8 mouse cellular contexts compared by ENCODE assay signal in the genomic region with DNA sequence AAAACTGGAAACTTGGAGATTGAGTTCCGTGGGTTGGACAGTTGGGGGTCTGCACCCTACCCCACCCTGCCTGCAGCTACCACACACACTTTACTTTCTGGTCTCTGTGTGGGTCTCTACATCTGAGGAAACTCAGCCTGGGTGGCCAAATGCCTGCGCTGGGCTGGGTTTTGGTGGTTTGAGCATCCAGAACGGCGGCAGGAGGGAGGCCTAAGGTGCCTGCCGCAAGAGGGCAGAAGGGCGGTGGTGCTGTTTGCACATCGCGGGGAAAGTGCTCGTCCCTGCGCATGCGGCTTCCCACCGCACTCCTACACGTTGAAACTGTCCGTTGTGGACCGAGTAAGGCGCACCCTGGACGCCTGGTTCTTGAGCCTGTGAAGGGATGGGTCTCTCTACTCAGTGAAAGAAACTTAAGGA. TPM values are rescaled to one million over a fixed set of nuclear protein-coding genes. Genes with fewer than 3 reads are reported as not detected.
DNase-seq lines count a peak whose midpoint lies in the region; ATAC-seq and TF ChIP-seq lines count a peak whose summit lies in the region.

No protein-coding gene starts in this region.

- no peak for TF ChIP-seq EP300 in stomach, postnatal 0 days (optimal IDR thresholded peaks at IDR 0.05)

- H3K4me1 ChIP-seq in forebrain, embryonic 11.5 days (replicated peaks; ENCODE audit: control insufficient read depth, insufficient read depth, low read length) = peaks cover 5% of the 10 kb centered on the region; the same call in 1 of the 2 replicates
- H3K4me1 ChIP-seq in heart, embryonic 15.5 days (replicated peaks) = peaks cover 29% of the 10 kb centered on the region
- H3K4me1 ChIP-seq in liver, embryonic 12.5 days = peaks cover 11% of the 10 kb centered on the region
- H3K4me1 ChIP-seq in neural tube, embryonic 13.5 days (replicated peaks) = peaks cover 26% of the 10 kb centered on the region
- no peaks in the 10 kb centered on the region for H3K4me1 ChIP-seq in stomach, postnatal 0 days (replicated peaks; ENCODE audit: control insufficient read depth, insufficient read depth)

- peak overlapping the region; percentile 46 for H3K9ac ChIP-seq in forebrain, embryonic 11.5 days (ENCODE audit: low read length)
- peak overlapping the region; percentile 41 for H3K9ac ChIP-seq in heart, embryonic 15.5 days
- no peak overlapping the region for H3K9ac ChIP-seq in liver, embryonic 12.5 days
- peak overlapping the region; percentile 66 for H3K9ac ChIP-seq in neural tube, embryonic 13.5 days
- H3K9ac ChIP-seq in stomach, postnatal 0 days (ENCODE audit: low read length) = peak overlapping the region; percentile 59

- peak; percentile 88 for DNase-seq in brain, embryonic 14.5 days (ENCODE audit: low read depth)
- peak; percentile 89 for DNase-seq in forebrain, embryonic 11.5 days (ENCODE audit: low spot score)
- peak; percentile 92 for DNase-seq in kidney, postnatal 25 days
- DNase-seq in stomach, postnatal 0 days (ENCODE audit: low spot score) = peak; percentile 89

- no peaks in the 10 kb centered on the region for H3K27me3 ChIP-seq in C2C12 (ENCODE audit: control insufficient read depth, insufficient read depth, insufficient read length)
- no peaks in the 10 kb centered on the region; the same call in 1 of the 2 replicates for H3K27me3 ChIP-seq in forebrain, embryonic 11.5 days (ENCODE audit: control insufficient read depth, insufficient read depth, low read length)
- H3K27me3 ChIP-seq in heart, embryonic 15.5 days = no peaks in the 10 kb centered on the region
- peaks cover 84% of the 10 kb centered on the region for H3K27me3 ChIP-seq in liver, embryonic 12.5 days (replicated peaks)
- no peaks in the 10 kb centered on the region for H3K27me3 ChIP-seq in neural tube, embryonic 13.5 days
- H3K27me3 ChIP-seq in stomach, postnatal 0 days (ENCODE audit: control insufficient read depth, insufficient read depth, low read length) = no peaks in the 10 kb centered on the region

- no peak overlapping the region for H3K4me3 ChIP-seq in C2C12 (ENCODE audit: insufficient read depth, poor library complexity, severe bottlenecking)
- peak overlapping the region; percentile 38 for H3K4me3 ChIP-seq in forebrain, embryonic 11.5 days (ENCODE audit: low read depth, low read length)
- H3K4me3 ChIP-seq in heart, embryonic 15.5 days = peak overlapping the region; percentile 53
- H3K4me3 ChIP-seq in liver, embryonic 12.5 days = peak overlapping the region; percentile 21
- H3K4me3 ChIP-seq in neural tube, embryonic 13.5 days = peak overlapping the region; percentile 38
- H3K4me3 ChIP-seq in stomach, postnatal 0 days (ENCODE audit: low read depth, low read length) = peak overlapping the region; percentile 32

- H3K27ac ChIP-seq in forebrain, embryonic 11.5 days (ENCODE audit: low read depth, low read length) = no peak overlapping the region
- H3K27ac ChIP-seq in heart, embryonic 15.5 days = peak overlapping the region; percentile 61
- H3K27ac ChIP-seq in liver, embryonic 12.5 days = no peak overlapping the region
- peak overlapping the region; percentile 67; the same call in 1 of the 2 replicates for H3K27ac ChIP-seq in neural tube, embryonic 13.5 days (replicated peaks)
- peak overlapping the region; percentile 78 for H3K27ac ChIP-seq in stomach, postnatal 0 days (replicated peaks)

- H3ac ChIP-seq in C2C12 (ENCODE audit: control insufficient read depth, insufficient read length, low read depth) = peak overlapping the region; percentile 12

- H3K9me3 ChIP-seq in forebrain, embryonic 11.5 days (ENCODE audit: control insufficient read depth, low read length) = no peaks in the 10 kb centered on the region
- no peaks in the 10 kb centered on the region for H3K9me3 ChIP-seq in heart, embryonic 15.5 days (replicated peaks)
- no peaks in the 10 kb centered on the region for H3K9me3 ChIP-seq in liver, embryonic 12.5 days (replicated peaks)
- H3K9me3 ChIP-seq in neural tube, embryonic 13.5 days = no peaks in the 10 kb centered on the region
- no peaks in the 10 kb centered on the region for H3K9me3 ChIP-seq in stomach, postnatal 0 days (ENCODE audit: control insufficient read depth, low read length)

- H3K4me2 ChIP-seq in forebrain, embryonic 11.5 days (ENCODE audit: low read depth, low read length, severe bottlenecking) = peak overlapping the region; percentile 69
- peak overlapping the region; percentile 86 for H3K4me2 ChIP-seq in heart, embryonic 15.5 days
- H3K4me2 ChIP-seq in liver, embryonic 12.5 days = peak overlapping the region; percentile 51
- peak overlapping the region; percentile 67 for H3K4me2 ChIP-seq in neural tube, embryonic 13.5 days
- peak overlapping the region; percentile 63 for H3K4me2 ChIP-seq in stomach, postnatal 0 days (replicated peaks; ENCODE audit: low read depth)

- under 1% methylated on average over 17 of the region's 17 CpGs for WGBS in forebrain, embryonic 11.5 days
- under 1% methylated on average over 17 of the region's 17 CpGs for WGBS in heart, embryonic 15.5 days
- WGBS in liver, embryonic 12.5 days (ENCODE audit: insufficient replicate concordance) = 2% methylated on average over 17 of the region's 17 CpGs
- WGBS in neural tube, embryonic 13.5 days = under 1% methylated on average over 16 of the region's 17 CpGs
- under 1% methylated on average over 17 of the region's 17 CpGs for whole genome bisulfite sequencing in stomach, postnatal 0 days

- no peaks in the 10 kb centered on the region for H3K79me2 ChIP-seq in C2C12 (ENCODE audit: control insufficient read depth, insufficient read depth)

- peak; percentile 8; the same call in 1 of the 2 replicates for TF ChIP-seq POLR2A in brain, embryonic 14.5 days (IDR thresholded peaks at IDR 0.05; ENCODE audit: borderline replicate concordance, extremely low read depth, insufficient read depth, insufficient read length, poor library complexity, severe bottlenecking)

- no peaks in the 10 kb centered on the region for H3K36me3 ChIP-seq in C2C12 (ENCODE audit: control insufficient read depth, insufficient read depth)
- H3K36me3 ChIP-seq in forebrain, embryonic 11.5 days (ENCODE audit: control insufficient read depth, insufficient read depth, low read length) = no peaks in the 10 kb centered on the region
- no peaks in the 10 kb centered on the region for H3K36me3 ChIP-seq in heart, embryonic 15.5 days
- no peaks in the 10 kb centered on the region for H3K36me3 ChIP-seq in liver, embryonic 12.5 days
- H3K36me3 ChIP-seq in neural tube, embryonic 13.5 days = no peaks in the 10 kb centered on the region
- H3K36me3 ChIP-seq in stomach, postnatal 0 days (ENCODE audit: control insufficient read depth, insufficient read depth, low read length) = no peaks in the 10 kb centered on the region

- peak; percentile 93 for TF ChIP-seq CTCF in C2C12 (IDR thresholded peaks at IDR 0.05; ENCODE audit: control insufficient read depth, insufficient read depth, insufficient read length)
- TF ChIP-seq CTCF in brain, embryonic 14.5 days (IDR thresholded peaks at IDR 0.05; ENCODE audit: borderline replicate concordance, extremely low read depth, insufficient read depth, insufficient read length) = peak; percentile 78
- TF ChIP-seq CTCF in stomach, postnatal 0 days (IDR thresholded peaks at IDR 0.05; ENCODE audit: low read depth) = peak; percentile 97

- peak; percentile 61; the same call in 1 of the 2 replicates for ATAC-seq in forebrain, embryonic 11.5 days (replicated peaks; ENCODE audit: low FRiP score)
- ATAC-seq in heart, embryonic 15.5 days (replicated peaks; ENCODE audit: insufficient number of reproducible peaks, insufficient read depth, low FRiP score, low read depth) = peak; percentile 52
- ATAC-seq in liver, embryonic 12.5 days = no peak
- peak; percentile 87 for ATAC-seq in neural tube, embryonic 13.5 days (ENCODE audit: low read depth)
- ATAC-seq in stomach, postnatal 0 days (ENCODE audit: low FRiP score, low TSS enrichment) = peak; percentile 77

- H3K79me3 ChIP-seq in C2C12 (ENCODE audit: low read depth) = no peaks in the 10 kb centered on the region

TF ChIP-seq in C2C12, 6 proteins besides CTCF, POLR2A, EP300 and RAD21:
- TF ChIP-seq MYOD1 (IDR thresholded peaks at IDR 0.05; ENCODE audit: control insufficient read depth, insufficient read length, low read depth) = peak; percentile 15
- TF ChIP-seq MYOG (IDR thresholded peaks at IDR 0.05; ENCODE audit: control insufficient read depth, extremely low read depth, insufficient read length) = no peak
- peak; percentile 27 for TF ChIP-seq MAX (IDR thresholded peaks at IDR 0.05)
- no peak for TF ChIP-seq FOSL1 (IDR thresholded peaks at IDR 0.05; ENCODE audit: insufficient read depth, low read length, poor library complexity, severe bottlenecking)
- no peak for TF ChIP-seq USF1 (IDR thresholded peaks at IDR 0.05; ENCODE audit: low read depth)
- TF ChIP-seq CEBPB (IDR thresholded peaks at IDR 0.05; ENCODE audit: low read depth) = no peak

RNA-seq across cellular contexts. Expression of a gene that starts 32.8 kb away (rescaled TPM):
- polyA plus RNA-seq in C2C12 (2012; fragmentation: generic; extraction: Trizol) = 0.14 TPM
- 4.5 and 6.0 TPM in 2 replicates for polyA plus RNA-seq in brain, embryonic 14.5 days (2012; rRNA removed)
- polyA plus RNA-seq in forebrain, embryonic 11.5 days (2014; fragmentation: Nextera tagmentation; extraction: Ambion mirVana) = 5.6 and 5.9 TPM in 2 replicates
- 9.3 and 13.5 TPM in 2 replicates for polyA plus RNA-seq in heart, embryonic 15.5 days (2015; fragmentation: Nextera tagmentation; extraction: Ambion mirVana)
- polyA plus RNA-seq in liver, embryonic 12.5 days (2016; fragmentation: Nextera tagmentation; extraction: Ambion mirVana) = 6.4 and 8.8 TPM in 2 replicates
- 9.5 and 10.7 TPM in 2 replicates for polyA plus RNA-seq in neural tube, embryonic 13.5 days (2015; fragmentation: Nextera tagmentation; extraction: Ambion mirVana)
- polyA plus RNA-seq in stomach, postnatal 0 days (2015; fragmentation: Nextera tagmentation; extraction: Ambion mirVana) = 4.6 and 4.9 TPM in 2 replicates

RNA-seq across cellular contexts. Expression of a gene that starts 40.8 kb away (rescaled TPM):
- 21.1 TPM for polyA plus RNA-seq in C2C12 (2012; fragmentation: generic; extraction: Trizol)
- 66.2 and 69.1 TPM in 2 replicates for polyA plus RNA-seq in brain, embryonic 14.5 days (2012; rRNA removed)
- polyA plus RNA-seq in forebrain, embryonic 11.5 days (2014; fragmentation: Nextera tagmentation; extraction: Ambion mirVana) = 31.2 and 34.1 TPM in 2 replicates
- polyA plus RNA-seq in heart, embryonic 15.5 days (2015; fragmentation: Nextera tagmentation; extraction: Ambion mirVana) = 20.2 and 20.5 TPM in 2 replicates
- 5.2 and 6.2 TPM in 2 replicates for polyA plus RNA-seq in liver, embryonic 12.5 days (2016; fragmentation: Nextera tagmentation; extraction: Ambion mirVana)
- polyA plus RNA-seq in neural tube, embryonic 13.5 days (2015; fragmentation: Nextera tagmentation; extraction: Ambion mirVana) = 53.9 and 56.5 TPM in 2 replicates
- 15.8 and 17.8 TPM in 2 replicates for polyA plus RNA-seq in stomach, postnatal 0 days (2015; fragmentation: Nextera tagmentation; extraction: Ambion mirVana)

Comparison
In these comparisons a context has a peak if more than half of its experiments do, and no peak if none do; other contexts are left out.
1. H3K27ac ChIP-seq: peak in heart, embryonic 15.5 days (single experiment), neural tube, embryonic 13.5 days (single experiment) and stomach, postnatal 0 days (single experiment); none in forebrain, embryonic 11.5 days (single experiment) and liver, embryonic 12.5 days (single experiment).
2. Peak in every context shown above with its lines, with median percentiles within 50 percentile points of each other: CTCF ChIP-seq, DNase-seq and H3K4me2 ChIP-seq.